Mouse (Mus musculus): Measurements from ENCODE around the gene Mblac2.
"Not testable (repeated sequence)": the region's sequence is repeated elsewhere in the genome, so short reads cannot be mapped to it uniquely, and the experiment has no call there.

Gene Mblac2

DNA sequence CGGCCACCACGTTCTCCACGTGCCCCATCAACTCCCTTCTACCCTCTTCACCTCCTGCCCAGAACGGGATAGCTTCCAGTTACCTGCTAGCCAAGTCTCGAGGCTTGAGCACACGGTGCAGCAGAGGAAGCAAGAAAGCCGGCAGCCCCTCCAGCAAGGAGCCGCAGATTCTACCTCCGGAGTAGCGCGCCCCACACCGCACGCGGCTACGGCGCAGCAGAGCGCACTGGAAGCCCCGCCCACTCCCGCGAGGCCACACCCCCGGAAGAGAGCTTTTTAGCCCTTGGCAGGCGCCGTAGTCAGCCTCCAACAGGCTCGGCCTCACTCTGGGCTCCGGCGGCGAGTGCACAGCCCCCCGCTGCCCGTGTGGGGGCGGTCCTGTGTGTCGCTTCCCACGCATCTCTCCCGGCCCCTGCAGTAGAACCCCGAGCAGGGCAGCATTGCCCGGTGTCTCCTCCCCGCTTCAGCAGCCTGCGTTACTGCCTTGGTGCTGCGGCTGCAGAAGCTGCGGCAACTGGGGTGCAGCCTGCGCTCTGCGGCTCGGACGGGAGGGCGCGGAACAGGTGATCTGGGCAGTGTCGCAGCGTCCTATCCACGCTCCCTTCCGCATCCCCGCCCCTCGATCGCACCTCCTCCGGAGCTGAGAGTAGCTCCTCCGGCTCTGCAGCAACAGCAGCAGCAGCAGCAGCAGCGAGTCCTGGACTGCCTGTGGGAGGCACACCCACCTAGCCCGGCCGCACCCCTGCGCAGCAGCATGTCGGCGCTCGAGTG is at the start of gene Mblac2, which contains the start of gene Polr3g:
TSS of gene Mblac2 (plus strand) at position 567 of the 771 bp plus-strand sequence.
TSS of gene Polr3g (minus strand) at position 239 of the 771 bp plus-strand sequence.
- peak; percentile 91 for DNase-seq (ENCODE audit: low read depth, low spot score)

DNA sequence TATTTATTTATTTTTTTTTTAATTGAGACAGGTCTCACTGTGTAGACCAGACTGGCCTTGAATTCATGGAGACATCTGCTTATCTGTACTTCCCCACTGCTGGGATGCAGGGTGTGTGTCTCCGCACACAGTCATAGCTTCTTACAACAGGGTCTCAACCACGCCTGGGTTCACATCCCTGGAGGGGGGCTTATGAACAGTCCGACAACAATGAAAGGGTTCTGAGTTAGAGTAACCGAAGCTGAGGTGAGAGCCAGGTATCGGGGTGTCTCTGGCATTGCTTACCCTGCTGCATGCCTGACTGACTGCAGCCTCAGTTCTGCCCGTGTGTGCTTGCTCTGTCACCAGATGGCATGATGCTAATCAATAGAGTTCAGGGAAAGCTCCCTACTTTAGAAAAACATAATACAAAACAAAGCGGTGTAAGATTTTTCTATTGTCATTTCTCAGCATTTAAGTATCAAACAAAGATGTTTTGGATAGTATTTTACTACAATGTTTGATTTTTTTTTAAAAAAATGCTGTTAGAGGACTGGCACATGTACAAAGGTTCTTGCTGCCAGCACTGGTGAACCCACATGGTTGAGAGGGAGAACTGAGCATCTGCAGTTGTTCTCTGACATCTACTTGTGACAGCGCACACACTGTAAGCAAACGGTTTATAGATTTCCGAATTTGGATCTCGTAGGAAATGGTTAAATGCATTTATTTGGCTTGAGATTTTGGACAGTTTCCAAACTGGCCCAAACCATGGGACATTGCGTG is 47.4 kb upstream of the Mblac2 start:
- DNase-seq (ENCODE audit: low read depth, low spot score): no peak

DNA sequence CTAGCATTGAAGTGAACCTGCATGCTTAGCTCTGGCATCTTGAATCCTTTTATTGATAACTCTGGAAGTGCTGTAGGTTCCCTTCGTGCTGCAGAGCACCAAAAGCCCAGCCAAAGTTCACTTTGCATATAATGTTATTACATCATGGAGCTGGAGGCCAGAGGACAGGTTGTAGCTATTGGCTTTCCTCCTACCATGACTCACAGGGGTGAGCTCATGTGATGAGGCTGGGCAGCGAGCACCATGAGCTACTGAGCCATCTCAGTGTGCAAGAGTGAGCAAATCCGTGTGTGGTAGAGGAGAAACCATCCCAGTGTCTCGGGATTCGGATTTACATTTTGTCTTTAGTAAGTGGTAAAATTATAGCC is 46.8 kb upstream of the Mblac2 start:
- DNase-seq (ENCODE audit: low read depth, low spot score): no peak

DNA sequence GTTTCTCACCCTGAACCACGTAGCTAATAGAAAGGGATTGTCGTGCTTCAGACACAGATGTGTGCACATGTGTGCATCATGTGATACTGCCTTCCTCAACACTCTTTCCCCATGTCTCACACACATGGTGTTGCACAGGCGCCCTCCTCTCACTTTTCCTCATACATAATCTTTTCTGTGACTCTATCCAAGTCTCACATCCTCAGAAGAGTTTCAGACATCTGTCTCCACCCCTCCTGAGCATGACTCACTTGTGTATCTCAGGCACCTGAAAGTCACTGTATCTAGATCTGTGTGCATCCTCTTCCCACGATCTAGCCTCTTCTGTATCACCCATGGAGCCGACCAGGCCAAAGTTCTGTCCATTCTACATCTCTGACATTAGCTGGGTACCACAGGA is 43.4 kb upstream of the Mblac2 start:
- no peak for DNase-seq (ENCODE audit: low read depth, low spot score)

DNA sequence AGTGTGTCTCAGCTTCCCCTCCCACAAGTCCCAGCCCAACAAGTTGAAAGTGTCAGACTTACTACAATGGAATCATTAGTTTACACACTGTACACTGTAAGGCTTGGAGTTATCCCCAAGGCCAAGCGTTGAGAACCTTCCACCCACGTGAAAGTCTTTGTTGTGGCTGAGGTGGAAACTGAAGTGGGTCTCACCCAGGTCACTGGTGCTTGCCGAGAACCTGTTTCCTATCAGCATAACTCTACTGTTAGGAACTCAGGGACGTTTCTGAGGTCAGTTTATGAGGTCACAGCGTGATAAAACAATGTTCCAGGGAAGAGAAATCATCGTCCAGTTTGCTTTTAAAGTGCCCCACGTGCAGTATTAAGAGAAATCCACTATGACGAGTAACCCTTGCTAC is 35.8 kb upstream of the Mblac2 start:
- no peak for DNase-seq (ENCODE audit: low read depth, low spot score)

DNA sequence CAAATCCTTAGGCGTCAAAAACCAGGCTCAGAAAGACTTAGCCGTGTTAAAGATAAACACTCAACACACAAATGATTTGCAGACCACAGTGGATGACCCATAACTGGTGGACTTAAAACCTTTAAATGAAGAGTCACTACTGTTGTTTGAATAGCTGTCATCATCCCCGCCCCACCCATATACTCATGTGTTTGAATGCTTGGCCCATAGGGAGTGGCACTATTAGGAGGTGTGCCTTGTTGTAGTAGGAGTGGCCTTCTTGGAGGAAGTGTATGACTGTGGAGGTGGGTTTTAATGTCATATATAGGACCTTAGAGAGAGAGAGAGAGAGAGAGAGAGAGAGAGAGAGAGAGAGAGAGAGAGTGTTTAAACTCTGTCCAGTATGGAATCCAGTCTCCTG is 28.0 kb upstream of the Mblac2 start:
- no peak for DNase-seq (ENCODE audit: low read depth, low spot score)

DNA sequence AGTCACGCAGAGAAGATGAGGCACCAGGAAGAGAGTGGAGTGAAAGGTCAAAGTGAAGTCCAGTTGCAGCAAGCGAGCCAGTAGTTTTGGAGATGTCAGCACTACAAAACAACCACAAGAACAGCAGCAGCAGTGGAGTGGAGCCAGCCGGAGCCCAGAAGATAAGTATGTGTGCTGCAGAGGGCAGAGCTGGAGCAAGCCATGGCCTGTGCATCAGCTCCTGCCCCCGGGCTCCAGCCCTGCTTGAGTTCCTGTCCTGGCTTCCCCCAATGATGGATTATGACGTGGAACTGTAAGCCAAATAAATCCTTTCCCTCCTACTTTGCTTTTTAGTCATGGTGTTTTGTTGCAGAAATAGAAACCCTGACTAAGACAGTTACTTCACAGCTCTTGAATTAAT is 26.9 kb upstream of the Mblac2 start:
- no peak for DNase-seq (ENCODE audit: low read depth, low spot score)

DNA sequence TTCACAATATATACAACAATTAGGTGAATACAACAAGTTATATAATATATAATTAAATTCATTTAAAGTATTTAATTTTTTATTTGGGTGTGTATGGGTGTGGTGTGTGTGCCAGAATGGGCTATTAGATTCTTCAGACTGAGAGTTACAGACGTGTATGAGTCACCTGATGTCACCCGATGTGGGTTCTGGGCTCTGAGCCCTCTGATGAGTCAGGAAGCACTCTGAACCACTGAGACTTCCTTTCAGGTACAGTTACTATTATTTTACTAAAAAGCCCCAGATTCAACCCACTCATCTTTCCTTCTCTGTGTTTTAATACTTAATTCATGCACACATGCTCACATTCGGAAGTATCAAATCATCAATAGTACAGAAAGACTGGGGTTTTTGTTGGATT is 26.3 kb upstream of the Mblac2 start:
- no peak for DNase-seq (ENCODE audit: low read depth, low spot score)

DNA sequence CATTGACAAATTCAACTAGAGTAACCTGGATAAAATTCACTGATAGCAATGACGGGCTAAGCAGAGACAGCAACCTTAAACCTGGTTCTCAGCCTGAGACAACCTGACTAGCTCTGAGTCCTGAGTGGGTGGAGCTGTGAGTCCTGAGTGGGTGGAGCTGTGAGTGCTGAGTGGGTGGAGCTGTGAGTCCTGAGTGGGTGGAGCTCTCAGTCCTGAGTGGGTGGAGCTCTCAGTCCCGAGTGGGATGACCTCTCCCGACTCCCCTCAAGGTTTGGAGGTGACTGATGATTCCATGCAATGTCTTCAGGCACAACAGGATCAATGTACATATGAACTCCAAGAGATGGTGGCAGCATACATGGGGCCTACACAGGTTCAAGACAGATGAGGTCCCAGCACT is 21.6 kb upstream of the Mblac2 start:
- no peak for DNase-seq (ENCODE audit: low read depth, low spot score)

DNA sequence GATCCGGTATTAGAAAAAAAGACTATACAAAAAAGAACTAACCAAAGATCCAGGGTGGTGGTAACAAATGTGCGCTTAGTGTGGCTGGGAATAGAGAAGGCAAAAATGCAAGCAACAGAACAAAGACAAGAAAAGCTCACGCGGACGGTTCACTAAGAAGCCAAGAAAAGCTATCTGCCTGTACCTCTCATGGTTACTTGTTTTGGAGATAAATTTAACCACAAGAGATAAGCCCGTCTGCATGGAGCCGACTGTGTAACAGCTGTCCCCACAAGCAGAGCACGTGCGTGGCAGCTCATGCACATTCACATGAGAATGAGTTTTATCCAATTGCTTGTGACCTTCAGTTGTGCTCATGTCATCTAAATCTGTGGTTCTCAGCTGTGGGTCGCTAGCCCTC is 20.7 kb upstream of the Mblac2 start:
- DNase-seq (ENCODE audit: low read depth, low spot score): no peak

DNA sequence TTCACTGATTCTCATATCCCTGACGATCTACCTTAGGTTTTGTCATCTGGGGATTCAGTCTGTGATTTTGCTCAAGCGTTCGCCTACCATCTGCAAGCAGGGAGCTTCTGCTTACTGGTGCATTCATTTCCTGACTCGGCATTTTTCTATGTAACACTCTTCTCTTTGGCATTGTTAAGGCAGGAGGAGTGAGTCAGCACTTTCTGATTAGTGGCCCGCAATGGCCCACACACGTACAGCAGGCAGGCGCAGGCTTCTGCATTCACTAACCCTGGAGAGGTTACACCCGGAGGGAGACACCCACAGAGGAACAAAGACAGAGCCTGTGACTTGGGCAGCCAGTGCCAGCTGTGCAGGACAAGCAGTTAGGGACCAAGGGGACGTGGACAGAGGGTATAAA is 19.5 kb upstream of the Mblac2 start:
- DNase-seq (ENCODE audit: low read depth, low spot score): no peak

DNA sequence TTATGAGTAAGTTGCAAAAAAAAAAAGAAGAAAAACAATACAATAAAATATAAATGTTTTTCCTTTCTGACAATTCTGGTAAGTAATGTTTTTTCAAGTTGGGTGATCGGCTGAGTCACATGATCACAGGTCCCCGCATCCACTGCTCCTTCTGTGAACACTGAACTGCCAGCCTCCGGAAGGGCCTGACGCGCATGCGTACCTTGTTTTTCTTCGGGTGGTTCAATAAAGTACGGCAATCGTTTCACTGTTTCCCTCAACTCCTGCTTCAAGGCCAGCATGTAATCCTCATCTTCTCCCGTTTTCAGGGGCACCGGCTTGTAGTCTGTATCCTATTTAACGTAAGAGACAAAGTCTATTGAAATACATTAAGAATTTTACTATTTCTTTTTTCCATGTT is 16.7 kb upstream of the Mblac2 start:
- no peak for DNase-seq (ENCODE audit: low read depth, low spot score)

DNA sequence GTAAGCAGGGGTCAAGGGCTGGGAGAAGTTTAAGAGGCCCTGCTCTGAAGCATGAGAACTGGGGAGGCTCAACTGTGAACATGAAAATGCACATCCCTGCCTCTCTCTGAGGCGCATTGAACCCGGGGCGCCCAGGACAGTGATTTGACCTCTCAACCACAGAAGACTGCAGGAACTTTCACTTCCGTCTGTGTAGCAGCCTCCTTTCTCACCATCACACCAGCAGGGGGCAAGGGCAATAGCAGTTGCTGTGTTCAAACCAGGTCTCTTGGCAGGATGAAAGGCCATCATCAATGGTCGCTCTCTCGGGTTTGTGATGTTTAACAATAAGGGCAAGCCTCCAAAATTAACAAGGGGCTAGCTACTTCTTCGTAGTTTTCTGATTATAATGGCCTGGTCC is 8.0 kb upstream of the Mblac2 start:
- DNase-seq (ENCODE audit: low read depth, low spot score): no peak

DNA sequence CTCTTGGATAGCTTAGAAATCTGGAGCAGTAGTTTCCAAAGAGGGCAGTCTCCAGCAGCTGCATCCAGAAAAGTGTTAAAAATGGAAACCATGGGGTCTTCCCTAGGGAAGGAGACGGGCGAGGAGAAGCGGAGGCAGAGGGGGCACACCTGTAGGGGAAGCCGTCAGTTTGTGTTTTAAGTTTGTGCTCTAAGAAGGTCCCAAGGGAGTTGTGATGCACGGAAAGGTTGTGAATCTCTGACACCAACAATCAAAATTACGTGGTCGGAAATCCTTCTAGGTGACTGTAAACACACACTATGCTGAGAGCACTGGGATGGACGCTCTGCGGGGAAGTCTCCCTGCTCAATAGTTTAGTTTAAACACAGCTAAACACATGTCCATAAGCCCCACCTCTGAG is 7.5 kb upstream of the Mblac2 start:
- DNase-seq (ENCODE audit: low read depth, low spot score): no peak

DNA sequence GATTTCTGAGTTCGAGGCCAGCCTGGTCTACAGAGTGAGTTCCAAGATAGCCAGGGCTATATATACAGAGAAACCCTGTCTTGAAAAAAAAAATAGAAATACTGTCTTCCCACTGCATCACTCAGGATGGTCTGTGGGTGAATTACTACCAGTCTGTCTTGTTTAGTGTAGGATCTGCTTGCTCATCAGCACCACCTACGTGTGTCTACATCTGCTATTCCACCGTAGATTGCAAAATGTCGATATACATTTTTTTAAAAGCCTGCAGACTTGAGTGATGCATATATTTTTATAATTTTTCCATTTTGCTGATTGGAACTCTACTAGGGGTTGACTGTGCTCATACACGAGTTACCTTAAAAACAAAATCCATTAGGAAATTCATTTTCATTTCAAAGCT is 4.8 kb upstream of the Mblac2 start:
- DNase-seq (ENCODE audit: low read depth, low spot score): no peak

DNA sequence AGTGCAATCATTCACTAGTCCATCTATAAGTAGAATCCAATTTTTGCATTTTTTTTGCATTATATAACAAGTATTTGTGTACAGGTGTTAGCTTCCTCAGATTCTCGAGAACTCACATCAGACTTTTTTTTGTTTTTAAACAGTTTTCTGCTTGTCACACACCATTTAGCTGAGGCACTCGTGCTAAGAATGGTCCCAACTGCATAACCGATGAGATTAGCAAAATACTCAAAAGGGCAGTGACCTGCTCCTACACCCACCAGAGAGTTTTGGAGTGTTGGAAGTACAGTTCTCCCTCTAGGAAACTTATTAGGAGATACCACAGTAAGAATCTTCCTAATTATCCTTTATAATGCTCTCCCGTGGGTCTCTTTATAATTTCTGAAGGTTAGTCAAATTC is 1.3 kb upstream of the Mblac2 start:
- DNase-seq (ENCODE audit: low read depth, low spot score): no peak

DNA sequence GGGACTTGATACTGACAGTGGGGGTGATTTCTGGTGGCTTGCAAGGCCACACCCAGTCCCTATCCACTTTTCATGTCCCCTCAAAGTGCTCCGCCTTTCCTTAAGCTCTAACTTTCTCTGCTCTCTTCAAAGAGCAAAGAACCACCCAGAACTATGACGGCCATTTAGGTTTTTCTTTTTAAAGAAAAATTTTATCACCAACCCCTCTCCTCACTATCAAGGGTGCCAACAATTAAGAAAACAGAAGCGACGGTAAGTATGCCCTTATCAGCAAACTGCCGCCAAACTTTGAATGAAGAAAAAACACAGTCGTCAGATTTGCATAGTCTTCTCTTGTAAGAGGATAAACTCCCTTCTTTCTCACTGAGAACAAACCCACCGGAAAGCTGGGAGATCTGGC is 875 bp upstream of the Mblac2 start:
- no peak for DNase-seq (ENCODE audit: low read depth, low spot score)

DNA sequence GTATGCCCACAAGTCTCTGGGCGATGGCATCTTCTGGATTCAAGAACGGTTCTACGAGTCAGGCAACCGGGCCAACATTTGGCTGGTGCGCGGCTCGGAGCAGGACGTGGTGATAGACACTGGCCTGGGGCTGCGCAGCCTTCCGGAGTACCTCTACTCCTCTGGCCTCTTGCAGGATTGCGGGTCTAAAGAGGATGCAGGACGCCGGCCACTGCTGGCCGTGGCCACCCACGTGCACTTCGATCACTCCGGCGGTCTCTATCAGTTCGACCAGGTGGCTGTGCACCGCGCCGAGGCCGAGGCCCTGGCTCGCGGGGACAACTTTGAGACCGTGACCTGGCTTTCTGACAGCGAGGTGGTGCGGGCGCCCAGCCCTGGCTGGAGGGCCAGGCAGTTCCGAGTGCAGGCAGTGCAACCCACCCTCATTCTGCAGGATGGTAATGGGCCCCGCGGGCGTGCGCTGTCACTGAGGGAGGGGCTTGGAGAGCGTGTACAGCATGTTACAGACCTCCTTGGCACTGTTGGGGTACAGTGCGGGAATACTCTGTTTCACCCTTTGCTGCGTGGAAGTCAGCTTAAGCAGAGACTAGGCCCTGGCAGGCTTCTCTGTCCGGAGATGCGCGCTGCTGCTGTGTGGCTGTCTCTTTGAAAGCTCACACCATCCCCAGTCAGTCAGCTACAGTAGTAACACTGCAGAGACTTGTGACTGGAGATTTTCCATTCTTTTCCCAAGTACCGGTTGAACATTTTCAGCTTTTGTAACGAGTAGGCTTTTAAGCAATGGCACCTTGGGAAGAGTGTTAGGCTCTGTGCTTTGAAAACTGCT is 618 bp downstream of the Mblac2 start:
- DNase-seq (ENCODE audit: low read depth, low spot score): peak; percentile 16

DNA sequence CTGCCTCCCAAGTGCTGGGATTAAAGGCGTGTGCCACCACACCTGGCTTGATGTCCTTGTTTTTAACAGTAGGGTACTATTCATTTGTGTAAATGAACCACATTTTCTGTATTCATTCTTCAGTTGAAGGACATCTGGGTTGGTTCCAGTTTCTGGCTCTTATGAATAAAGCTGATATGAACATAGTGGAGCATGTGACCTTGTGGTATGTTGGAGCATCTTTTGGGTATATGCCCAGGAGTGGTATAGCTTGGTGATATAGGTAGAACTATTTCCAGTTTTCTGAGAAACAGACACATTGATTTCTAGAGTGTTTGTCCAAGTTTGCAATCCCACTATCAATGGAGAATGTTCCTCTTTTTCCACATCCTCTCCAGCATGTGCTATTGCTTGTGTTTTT is 2.8 kb downstream of the Mblac2 start:
- no peak for DNase-seq (ENCODE audit: low read depth, low spot score)

DNA sequence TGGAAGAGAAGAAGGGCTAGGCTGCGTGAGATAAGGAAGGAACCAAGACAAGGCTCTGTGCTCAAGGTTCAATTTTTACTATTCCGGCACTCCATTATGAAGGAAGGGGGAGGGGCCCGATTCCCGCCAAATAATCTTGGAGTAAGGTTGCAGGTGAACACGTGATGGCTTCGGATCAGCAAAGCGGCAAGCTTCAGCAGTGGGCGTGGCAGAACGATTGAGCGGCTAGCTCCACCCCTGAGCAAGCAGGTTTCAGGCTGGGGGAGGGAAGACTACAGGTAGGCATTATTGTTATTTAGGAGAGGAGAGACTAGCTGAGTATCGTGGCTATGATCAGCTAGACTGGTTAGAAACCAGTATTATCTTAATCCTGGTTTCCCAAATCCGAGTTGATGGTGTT is 17.0 kb downstream of the Mblac2 start:
- DNase-seq (ENCODE audit: low read depth, low spot score): not testable (repeated sequence)

DNA sequence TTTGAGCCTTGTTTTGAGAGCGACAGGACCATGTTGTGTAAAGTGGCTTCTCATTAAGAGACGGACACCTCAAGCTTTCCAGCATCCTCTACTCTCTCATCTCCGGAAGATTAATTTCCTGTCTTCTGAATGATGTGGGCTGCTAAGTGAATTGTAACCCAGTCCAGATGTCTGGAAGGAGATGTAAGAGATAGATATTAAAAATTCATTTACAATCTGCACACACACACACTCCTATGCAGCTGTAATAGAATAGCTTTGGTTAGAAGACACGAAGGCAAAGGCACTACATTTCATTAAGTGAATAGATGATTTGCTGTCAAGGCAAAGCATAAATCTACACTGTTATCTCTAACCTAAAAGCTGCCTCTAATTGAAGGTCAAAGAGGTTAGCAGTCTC is 18.0 kb downstream of the Mblac2 start:
- no peak for DNase-seq (ENCODE audit: low read depth, low spot score)

DNA sequence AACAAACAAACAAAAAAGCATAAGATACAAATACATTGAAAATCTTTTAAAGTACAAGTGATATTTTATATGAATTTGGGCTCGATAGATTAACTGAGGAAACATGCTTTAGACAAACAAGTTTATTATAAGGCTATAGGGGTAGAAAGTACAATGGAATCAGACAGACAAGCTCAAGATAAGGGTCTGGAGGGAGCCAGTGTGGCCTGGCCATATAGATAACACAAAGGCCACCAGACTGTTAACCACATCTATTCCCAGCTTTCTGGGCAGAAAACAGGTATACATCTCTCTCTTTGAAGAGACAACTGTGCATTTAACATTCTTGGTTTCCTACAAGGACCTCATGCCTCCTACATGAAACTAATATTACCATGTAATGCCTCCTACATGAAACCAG is 19.2 kb downstream of the Mblac2 start:
- no peak for DNase-seq (ENCODE audit: low read depth, low spot score)

All from forelimb bud, embryonic 11.5 days (tissue).